Comparison of ENCODE assay signal across 17 mouse cellular contexts in the genomic region with DNA sequence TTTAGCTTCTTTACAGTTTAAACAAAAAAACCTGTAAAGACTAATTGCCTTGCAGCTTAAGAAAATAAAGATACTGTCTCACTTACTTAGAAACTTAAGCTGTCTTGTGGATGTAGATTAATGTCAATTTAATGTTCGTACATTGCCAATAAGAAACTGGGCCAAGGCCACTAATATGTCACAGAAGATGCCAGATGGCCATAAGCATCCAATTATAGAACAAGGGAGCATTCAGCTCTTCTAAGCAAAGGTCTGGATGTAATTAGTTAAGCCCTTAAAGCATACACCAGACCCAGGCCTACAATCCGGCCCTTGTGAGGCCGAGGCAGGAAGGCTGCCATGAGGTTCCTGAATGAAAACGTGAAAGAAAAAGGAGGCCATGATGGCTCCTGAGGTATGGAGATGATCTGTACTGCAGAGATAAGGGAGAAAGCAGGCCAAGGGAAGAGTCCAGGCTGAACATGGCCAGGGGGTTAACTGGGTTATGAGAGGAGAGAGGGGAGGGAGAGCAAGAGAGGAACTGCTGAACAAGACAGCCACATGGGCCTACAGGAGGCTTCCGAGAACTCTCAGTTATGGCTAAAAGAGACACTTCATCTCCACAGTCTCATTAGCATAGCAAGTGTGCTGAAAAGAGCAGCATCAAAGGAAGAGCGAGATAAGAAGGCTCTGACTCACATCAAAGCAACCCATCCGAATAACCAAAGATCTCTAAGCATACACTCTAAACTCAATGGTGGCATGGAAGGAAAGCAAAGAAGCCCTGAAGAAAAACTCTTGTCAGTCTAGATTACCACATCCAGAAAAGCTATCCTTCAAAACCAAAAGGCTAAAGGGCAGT. TPM values are rescaled to one million over a fixed set of nuclear protein-coding genes. Genes with fewer than 3 reads are reported as not detected.
A peak's percentile ranks its signal among the peaks of the same experiment; 100 is the strongest.
DNase-seq lines count a peak whose midpoint lies in the region; ATAC-seq lines count a peak whose summit lies in the region.
"Had no signal": no experiment of that assay in that cellular context is flagged by ENCODE, and none has a peak within 500 bp of the region (broad histone marks: within the 10 kb centered on the region; RNA-seq: fewer than 3 reads in every experiment).

No protein-coding gene starts in this region.

- no peak overlapping the region for H3K4me2 ChIP-seq in intestine, embryonic 16.5 days (ENCODE audit: low read depth, low read length)
- no peak overlapping the region for H3K4me2 ChIP-seq in hindbrain, embryonic 16.5 days (ENCODE audit: low read length)
- H3K4me2 ChIP-seq: hindbrain, embryonic 14.5 days; liver, embryonic 15.5 days; midbrain, embryonic 12.5 days; stomach, embryonic 15.5 days had no signal

- peak; percentile 41; the same call in 1 of the 2 replicates for ATAC-seq in frontal cortex, adult (ENCODE audit: low TSS enrichment)
- ATAC-seq in intestine, embryonic 16.5 days, result no peak
- no peak for ATAC-seq in hindbrain, embryonic 16.5 days
- ATAC-seq: forebrain, postnatal 0 days; Patski had no signal

- WGBS in intestine, embryonic 16.5 days, result 84% methylated on average over 7 of the region's 7 CpGs
- 69% methylated on average over 7 of the region's 7 CpGs for WGBS in hindbrain, embryonic 16.5 days

- H3K9ac ChIP-seq in intestine, embryonic 16.5 days (ENCODE audit: low read depth, low read length), result no peak overlapping the region
- H3K9ac ChIP-seq in hindbrain, embryonic 16.5 days (ENCODE audit: low read depth, low read length), result no peak overlapping the region
- H3K9ac ChIP-seq: forebrain, postnatal 0 days; hindbrain, embryonic 14.5 days; liver, embryonic 15.5 days; midbrain, embryonic 12.5 days; stomach, embryonic 15.5 days had no signal

- peaks cover 5% of the 10 kb centered on the region for H3K4me1 ChIP-seq in intestine, embryonic 16.5 days (ENCODE audit: control insufficient read depth, insufficient read depth, low read length)
- H3K4me1 ChIP-seq in hindbrain, embryonic 16.5 days (ENCODE audit: control insufficient read depth, insufficient read depth, low read depth, low read length), result no peaks in the 10 kb centered on the region
- H3K4me1 ChIP-seq: liver, embryonic 15.5 days; midbrain, embryonic 12.5 days had no signal

- H3K27ac ChIP-seq in intestine, embryonic 16.5 days (ENCODE audit: low read length), result no peak overlapping the region
- no peak overlapping the region for H3K27ac ChIP-seq in hindbrain, embryonic 16.5 days (ENCODE audit: low read depth, low read length)
- H3K27ac ChIP-seq: hindbrain, embryonic 14.5 days; limb, embryonic 10.5 days; liver, embryonic 15.5 days; midbrain, embryonic 12.5 days had no signal

- no peaks in the 10 kb centered on the region for H3K9me3 ChIP-seq in intestine, embryonic 16.5 days (ENCODE audit: control insufficient read depth, low read length)
- H3K9me3 ChIP-seq in hindbrain, embryonic 16.5 days (ENCODE audit: control insufficient read depth, low read length), result no peaks in the 10 kb centered on the region
- H3K9me3 ChIP-seq: liver, embryonic 15.5 days; midbrain, embryonic 12.5 days; stomach, embryonic 15.5 days had no signal

- no peak overlapping the region for H3K4me3 ChIP-seq in intestine, embryonic 16.5 days (ENCODE audit: low read length)
- H3K4me3 ChIP-seq in hindbrain, embryonic 16.5 days (ENCODE audit: low read length), result no peak overlapping the region
- H3K4me3 ChIP-seq: limb, embryonic 10.5 days; liver, embryonic 15.5 days; midbrain, embryonic 12.5 days; stomach, embryonic 15.5 days had no signal

- H3K27me3 ChIP-seq in intestine, embryonic 16.5 days (replicated peaks; ENCODE audit: control insufficient read depth, insufficient read depth, low read length), result no peaks in the 10 kb centered on the region
- no peaks in the 10 kb centered on the region for H3K27me3 ChIP-seq in hindbrain, embryonic 16.5 days (replicated peaks; ENCODE audit: control insufficient read depth, insufficient read depth, low read length)
- H3K27me3 ChIP-seq: liver, embryonic 15.5 days; midbrain, embryonic 12.5 days; Patski; stomach, embryonic 15.5 days had no signal

- DNase-seq in frontal cortex, postnatal 14 days (ENCODE audit: low spot score in 2 of 2), result no peak
- peak; percentile 31 for DNase-seq in thymus, postnatal 0 days (ENCODE audit: low spot score)
- no peak for DNase-seq in thymus, postnatal 36 days
- DNase-seq in embryo, embryonic 11 days, result peak; percentile 42
- DNase-seq: adrenal gland, postnatal 14 days; forebrain, postnatal 0 days; kidney, postnatal 10 days; lung, postnatal 4 days had no signal

- H3K36me3 ChIP-seq in intestine, embryonic 16.5 days (ENCODE audit: control insufficient read depth, insufficient read depth, low read length), result no peaks in the 10 kb centered on the region
- no peaks in the 10 kb centered on the region for H3K36me3 ChIP-seq in hindbrain, embryonic 16.5 days (ENCODE audit: control insufficient read depth, insufficient read depth, low read length)
- H3K36me3 ChIP-seq: liver, embryonic 15.5 days; midbrain, embryonic 12.5 days; stomach, embryonic 15.5 days had no signal

RNA-seq across cellular contexts. Expression of a gene that starts 26.8 kb away (rescaled TPM):
- 0.05 TPM in 1 of 2 replicates, not detected in the other for polyA plus RNA-seq in thymus, postnatal 0 days (2015; fragmentation: Nextera tagmentation; extraction: Ambion mirVana)
- not detected in 2 replicates for polyA plus RNA-seq in intestine, embryonic 16.5 days (2015; fragmentation: Nextera tagmentation; extraction: Ambion mirVana)
- polyA plus RNA-seq in hindbrain, embryonic 16.5 days (2015; fragmentation: Nextera tagmentation; extraction: Ambion mirVana), result 0.31 and 0.34 TPM in 2 replicates
- polyA plus RNA-seq: liver, embryonic 15.5 days; Patski had no signal

RNA-seq across cellular contexts. Expression of a gene that starts 33.4 kb away (rescaled TPM):
- 10.5 TPM in 2 replicates for polyA plus RNA-seq in thymus, postnatal 0 days (2015; fragmentation: Nextera tagmentation; extraction: Ambion mirVana)
- polyA plus RNA-seq in intestine, embryonic 16.5 days (2015; fragmentation: Nextera tagmentation; extraction: Ambion mirVana), result 30.4 and 31.9 TPM in 2 replicates
- polyA plus RNA-seq in hindbrain, embryonic 16.5 days (2015; fragmentation: Nextera tagmentation; extraction: Ambion mirVana), result 2.2 and 3.2 TPM in 2 replicates

Comparison
In these comparisons a context has a peak if more than half of its experiments do, and no peak if none do; other contexts are left out.
1. DNase-seq: peak in thymus, postnatal 0 days (single experiment) and embryo, embryonic 11 days (single experiment); none in frontal cortex, postnatal 14 days (0 of 2) and thymus, postnatal 36 days (0 of 2).